Mouse (Mus musculus): ENCODE results near the gene Rab3gap2. TPM values are rescaled to one million over a fixed set of nuclear protein-coding genes. Genes with fewer than 3 reads are reported as not detected.

Rab3gap2 gene
- 26.1 and 29.8 TPM in 2 replicates for polyA plus RNA-seq (2014; fragmentation: Nextera tagmentation; extraction: Ambion mirVana)

- Histone ChIP-seq H3K4me3 (ENCODE audit: low read depth, low read length) (peak within 1 kb of the TSS; percentile 93), H3K9ac (ENCODE audit: low read length) (peak within 1 kb of the TSS; percentile 84)
These were observed at the start of gene Rab3gap2 for GRCm38 (mm10) chr1:185203909-185204661. Rab3gap2 (plus strand) TSS chr1:185204117.

GRCm38 (mm10) chr1:185173641-185174040 lies 30.3 kb upstream of the Rab3gap2 start:
- no peaks in the 10 kb centered on the region for H3K36me3 ChIP-seq (ENCODE audit: control insufficient read depth, insufficient read depth, low read length)
- H3K4me3 ChIP-seq (ENCODE audit: low read depth, low read length), result no peak overlapping the region
- H3K27ac ChIP-seq (ENCODE audit: low read depth), result no peak overlapping the region
- H3K9me3 ChIP-seq (ENCODE audit: control insufficient read depth, low read length), result no peaks in the 10 kb centered on the region
- no peak overlapping the region for H3K9ac ChIP-seq (ENCODE audit: low read length)
- H3K27me3 ChIP-seq (replicated peaks; ENCODE audit: control insufficient read depth, insufficient read depth, low read length), result no peaks in the 10 kb centered on the region
- no peak overlapping the region for H3K4me2 ChIP-seq (ENCODE audit: low read length)
- H3K4me1 ChIP-seq (replicated peaks; ENCODE audit: control insufficient read depth, insufficient read depth, low read length), result no peaks in the 10 kb centered on the region
- WGBS, result 82% methylated on average over 5 of the region's 5 CpGs
- ATAC-seq (replicated peaks; ENCODE audit: low FRiP score, low TSS enrichment, low read depth) (no peak), DNase-seq (ENCODE audit: low spot score) (no peak)

More at GRCm38 (mm10) chr1:185203909-185204661, at the start of gene Rab3gap2:
- whole genome bisulfite sequencing, result under 1% methylated on average over 54 of the region's 57 CpGs
- peak; percentile 94 for ATAC-seq (replicated peaks; ENCODE audit: low FRiP score, low TSS enrichment, low read depth)
- H3K4me1 ChIP-seq (replicated peaks; ENCODE audit: control insufficient read depth, insufficient read depth, low read length), result peaks cover 11% of the 10 kb centered on the region
- no peaks in the 10 kb centered on the region for H3K27me3 ChIP-seq (replicated peaks; ENCODE audit: control insufficient read depth, insufficient read depth, low read length)
- H3K9me3 ChIP-seq (ENCODE audit: control insufficient read depth, low read length), result no peaks in the 10 kb centered on the region
- peak within 1 kb of the TSS; percentile 69 for H3K27ac ChIP-seq (ENCODE audit: low read depth)
- peak; percentile 98 for DNase-seq (ENCODE audit: low spot score)
- H3K36me3 ChIP-seq (ENCODE audit: control insufficient read depth, insufficient read depth, low read length), result no peaks in the 10 kb centered on the region
- peak within 1 kb of the TSS; percentile 97 for H3K4me2 ChIP-seq (ENCODE audit: low read length)

- 85% methylated on average over 6 of the region's 6 CpGs for WGBS
These were observed 26.1 kb upstream of the Rab3gap2 start for GRCm38 (mm10) chr1:185177860-185178259.

GRCm38 (mm10) chr1:185183591-185184330 lies 20.2 kb upstream of the Rab3gap2 start:
- H3K27me3 ChIP-seq (replicated peaks; ENCODE audit: control insufficient read depth, insufficient read depth, low read length), result no peaks in the 10 kb centered on the region
- ATAC-seq (replicated peaks; ENCODE audit: low FRiP score, low TSS enrichment, low read depth) (no peak), DNase-seq (ENCODE audit: low spot score) (no peak)
- WGBS, result 55% methylated on average over 9 of the region's 9 CpGs
- H3K9ac ChIP-seq (ENCODE audit: low read length), result no peak overlapping the region
- H3K9me3 ChIP-seq (ENCODE audit: control insufficient read depth, low read length), result no peaks in the 10 kb centered on the region
- no peaks in the 10 kb centered on the region for H3K36me3 ChIP-seq (ENCODE audit: control insufficient read depth, insufficient read depth, low read length)
- no peak overlapping the region for H3K4me3 ChIP-seq (ENCODE audit: low read depth, low read length)
- peaks cover 5% of the 10 kb centered on the region; the same call in 1 of the 2 replicates for H3K4me1 ChIP-seq (replicated peaks; ENCODE audit: control insufficient read depth, insufficient read depth, low read length)
- no peak overlapping the region for H3K27ac ChIP-seq (ENCODE audit: low read depth)
- no peak overlapping the region for H3K4me2 ChIP-seq (ENCODE audit: low read length)

More at GRCm38 (mm10) chr1:185177860-185178259, 26.1 kb upstream of the Rab3gap2 start:
- Histone ChIP-seq H3K36me3 (ENCODE audit: control insufficient read depth, insufficient read depth, low read length) (no peaks in the 10 kb centered on the region), H3K4me1 (replicated peaks; ENCODE audit: control insufficient read depth, insufficient read depth, low read length) (no peaks in the 10 kb centered on the region), H3K9ac (ENCODE audit: low read length) (no peak overlapping the region), H3K27ac (ENCODE audit: low read depth) (no peak overlapping the region), H3K4me2 (ENCODE audit: low read length) (no peak overlapping the region), H3K9me3 (ENCODE audit: control insufficient read depth, low read length) (no peaks in the 10 kb centered on the region), H3K27me3 (replicated peaks; ENCODE audit: control insufficient read depth, insufficient read depth, low read length) (no peaks in the 10 kb centered on the region), H3K4me3 (ENCODE audit: low read depth, low read length) (no peak overlapping the region)
- DNase-seq (ENCODE audit: low spot score) (no peak), ATAC-seq (replicated peaks; ENCODE audit: low FRiP score, low TSS enrichment, low read depth) (no peak)

- Histone ChIP-seq H3K9ac (ENCODE audit: low read length) (no peak overlapping the region), H3K9me3 (ENCODE audit: control insufficient read depth, low read length) (no peaks in the 10 kb centered on the region), H3K4me3 (ENCODE audit: low read depth, low read length) (no peak overlapping the region), H3K4me2 (ENCODE audit: low read length) (no peak overlapping the region), H3K27me3 (replicated peaks; ENCODE audit: control insufficient read depth, insufficient read depth, low read length) (no peaks in the 10 kb centered on the region), H3K27ac (ENCODE audit: low read depth) (no peak overlapping the region), H3K4me1 (replicated peaks; ENCODE audit: control insufficient read depth, insufficient read depth, low read length) (peaks cover 5% of the 10 kb centered on the region; the same call in 1 of the 2 replicates), H3K36me3 (ENCODE audit: control insufficient read depth, insufficient read depth, low read length) (no peaks in the 10 kb centered on the region)
- ATAC-seq (replicated peaks; ENCODE audit: low FRiP score, low TSS enrichment, low read depth), result no peak
- no peak for DNase-seq (ENCODE audit: low spot score)
- 55% methylated on average over 9 of the region's 9 CpGs for WGBS
These were observed 18.4 kb upstream of the Rab3gap2 start for GRCm38 (mm10) chr1:185185556-185185955.

GRCm38 (mm10) chr1:185187135-185187785 lies 16.7 kb upstream of the Rab3gap2 start:
- peaks cover 5% of the 10 kb centered on the region; the same call in 1 of the 2 replicates for H3K4me1 ChIP-seq (replicated peaks; ENCODE audit: control insufficient read depth, insufficient read depth, low read length)
- 63% methylated on average over 13 of the region's 13 CpGs for WGBS
- no peaks in the 10 kb centered on the region for H3K36me3 ChIP-seq (ENCODE audit: control insufficient read depth, insufficient read depth, low read length)
- no peak overlapping the region for H3K9ac ChIP-seq (ENCODE audit: low read length)
- DNase-seq (ENCODE audit: low spot score) (no peak), ATAC-seq (replicated peaks; ENCODE audit: low FRiP score, low TSS enrichment, low read depth) (no peak)
- H3K4me2 ChIP-seq (ENCODE audit: low read length), result no peak overlapping the region
- no peaks in the 10 kb centered on the region for H3K27me3 ChIP-seq (replicated peaks; ENCODE audit: control insufficient read depth, insufficient read depth, low read length)
- H3K4me3 ChIP-seq (ENCODE audit: low read depth, low read length), result no peak overlapping the region
- H3K27ac ChIP-seq (ENCODE audit: low read depth), result no peak overlapping the region
- H3K9me3 ChIP-seq (ENCODE audit: control insufficient read depth, low read length), result no peaks in the 10 kb centered on the region

- Histone ChIP-seq H3K36me3 (ENCODE audit: control insufficient read depth, insufficient read depth, low read length) (no peaks in the 10 kb centered on the region), H3K4me1 (replicated peaks; ENCODE audit: control insufficient read depth, insufficient read depth, low read length) (peaks cover 3% of the 10 kb centered on the region; the same call in 1 of the 2 replicates), H3K27ac (ENCODE audit: low read depth) (no peak overlapping the region), H3K9ac (ENCODE audit: low read length) (no peak overlapping the region), H3K9me3 (ENCODE audit: control insufficient read depth, low read length) (no peaks in the 10 kb centered on the region), H3K4me2 (ENCODE audit: low read length) (no peak overlapping the region), H3K4me3 (ENCODE audit: low read depth, low read length) (no peak overlapping the region), H3K27me3 (replicated peaks; ENCODE audit: control insufficient read depth, insufficient read depth, low read length) (no peaks in the 10 kb centered on the region)
- WGBS, result 84% methylated on average over 9 of the region's 9 CpGs
- ATAC-seq (replicated peaks; ENCODE audit: low FRiP score, low TSS enrichment, low read depth), result no peak
- no peak for DNase-seq (ENCODE audit: low spot score)
These were observed 14.0 kb upstream of the Rab3gap2 start for GRCm38 (mm10) chr1:185189901-185190300.

GRCm38 (mm10) chr1:185192087-185192486 lies 11.8 kb upstream of the Rab3gap2 start:
- ATAC-seq (replicated peaks; ENCODE audit: low FRiP score, low TSS enrichment, low read depth), result no peak
- H3K36me3 ChIP-seq (ENCODE audit: control insufficient read depth, insufficient read depth, low read length), result no peaks in the 10 kb centered on the region

More at GRCm38 (mm10) chr1:185192087-185192486, 11.8 kb upstream of the Rab3gap2 start:
- H3K27ac ChIP-seq (ENCODE audit: low read depth), result no peak overlapping the region
- H3K4me2 ChIP-seq (ENCODE audit: low read length), result no peak overlapping the region
- no peak overlapping the region for H3K4me3 ChIP-seq (ENCODE audit: low read depth, low read length)
- no peaks in the 10 kb centered on the region for H3K4me1 ChIP-seq (replicated peaks; ENCODE audit: control insufficient read depth, insufficient read depth, low read length)
- H3K9me3 ChIP-seq (ENCODE audit: control insufficient read depth, low read length), result no peaks in the 10 kb centered on the region
- no peaks in the 10 kb centered on the region for H3K27me3 ChIP-seq (replicated peaks; ENCODE audit: control insufficient read depth, insufficient read depth, low read length)
- no peak overlapping the region for H3K9ac ChIP-seq (ENCODE audit: low read length)
- DNase-seq (ENCODE audit: low spot score), result no peak
- WGBS, result 67% methylated on average over 8 of the region's 8 CpGs
